Mouse (Mus musculus) adrenal gland, adult 18-20 months (tissue): ENCODE results near the gene Ttc39b. TPM values are rescaled to one million over a fixed set of nuclear protein-coding genes. Genes with fewer than 3 reads are reported as not detected.
"Not testable (repeated sequence)": the region's sequence is repeated elsewhere in the genome, so short reads cannot be mapped to it uniquely, and the experiment has no call there.

Experiments
- DNase-seq, 2 experiments: peaks; one replicate each; pipeline ENCODE4 v3.0.0; 2021 to 2022; ENCODE audit warnings: low spot score in 2 of 2
- total RNA-seq, 2 experiments: library from RNA; stranded (reverse); gene quantifications; 1 replicate in 1 of 2; 2 replicates in 1 of 2; pipeline ENCODE4 v1.2.3; 2021

Ttc39b gene
- total RNA-seq, 2 experiments from 2014 or later, result 16.4 to 18.3 TPM

DNA sequence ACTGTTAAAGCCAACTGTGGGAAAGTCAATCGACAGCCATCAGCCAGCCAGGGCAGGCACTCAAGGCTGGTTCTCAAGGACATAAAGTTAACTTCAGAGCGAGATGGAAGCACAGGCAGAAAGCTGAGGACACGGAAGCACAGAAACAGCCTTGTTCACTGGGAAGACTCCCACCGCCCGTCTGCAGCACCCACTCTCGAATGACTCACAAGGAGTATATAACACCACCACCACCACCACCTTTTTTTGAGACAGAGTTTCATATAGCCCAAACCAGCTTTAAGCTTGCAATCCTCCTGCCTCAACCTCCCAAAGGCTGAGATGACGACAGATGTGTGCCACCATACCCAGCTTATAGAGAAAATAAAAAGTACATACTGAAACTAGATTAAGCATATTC is 44.8 kb downstream of the Ttc39b start:
- no peak for DNase-seq

DNA sequence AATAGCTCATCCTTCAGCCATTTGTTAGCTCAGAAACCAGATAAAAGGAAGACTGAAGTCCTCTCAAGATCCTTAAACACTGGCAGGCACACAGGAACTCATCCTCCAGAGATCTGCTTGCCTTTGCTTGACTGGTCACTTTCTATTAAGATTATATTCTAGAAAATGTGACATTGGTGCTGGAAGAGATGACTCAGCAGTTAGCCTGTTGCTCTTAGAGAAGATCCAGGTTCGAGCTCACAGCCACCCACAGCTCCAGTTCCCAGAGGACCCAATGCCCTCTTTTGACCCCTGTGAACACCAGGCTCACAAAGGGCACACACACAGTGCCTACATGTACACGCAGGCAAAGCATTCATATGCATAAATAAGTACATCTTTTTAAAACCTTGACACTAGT is 49.8 kb downstream of the Ttc39b start:
- DNase-seq, result no peak

DNA sequence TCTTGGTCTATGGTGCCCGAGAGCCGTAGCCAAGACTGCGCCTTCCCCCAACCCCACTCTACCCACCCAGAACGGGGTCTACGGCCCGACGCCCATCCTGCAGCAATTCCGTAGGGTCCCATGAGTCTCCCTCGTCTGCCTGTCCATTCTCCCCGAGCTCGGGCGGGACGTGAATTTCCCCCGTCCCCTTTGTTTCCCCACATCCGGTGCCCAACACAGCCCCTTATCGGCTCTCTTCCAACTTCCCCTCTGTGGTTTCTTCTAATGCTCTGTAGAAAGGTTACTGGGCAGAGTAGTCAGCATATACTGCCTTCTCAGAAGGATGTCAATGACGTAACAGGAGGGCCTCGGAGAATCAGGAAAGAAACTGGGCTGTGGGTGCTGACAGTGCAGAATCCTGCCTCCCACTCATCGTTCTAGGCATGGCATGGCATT is 50.4 kb downstream of the Ttc39b start:
- DNase-seq, result no peak

DNA sequence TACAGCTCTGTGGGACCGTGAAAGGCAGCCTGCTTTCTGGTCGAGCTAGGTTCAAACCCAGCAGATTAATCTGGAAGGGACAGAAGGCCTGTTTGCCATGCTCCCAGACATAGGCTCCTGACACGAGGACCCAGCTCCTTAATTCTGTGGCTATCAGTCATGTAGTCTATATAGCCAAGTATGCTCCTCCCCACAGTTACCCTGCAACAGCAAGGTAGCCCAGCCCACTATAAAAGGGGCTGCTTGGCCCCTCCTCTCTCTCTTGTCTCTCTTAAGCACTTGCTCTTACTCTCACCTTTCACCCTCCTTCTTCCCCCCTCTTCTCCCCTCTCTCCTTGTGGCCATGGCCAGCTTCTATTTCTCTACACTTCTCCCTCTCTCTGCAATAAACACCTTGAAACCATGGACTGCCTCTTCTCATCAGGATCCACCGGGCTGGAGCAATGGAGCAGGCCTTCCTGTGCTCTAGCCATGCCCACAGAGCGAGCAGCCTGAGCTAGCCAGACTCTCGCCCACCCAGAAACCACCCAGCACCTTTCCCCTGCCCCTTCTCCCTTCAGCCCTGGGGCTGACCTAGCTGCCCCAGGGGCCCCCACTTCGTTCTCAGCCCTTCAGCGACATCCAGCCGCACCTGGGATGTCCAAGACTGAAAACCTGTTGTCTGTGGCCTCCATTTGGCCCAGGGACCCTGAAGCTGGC is 51.0 kb downstream of the Ttc39b start:
- no peak for DNase-seq

DNA sequence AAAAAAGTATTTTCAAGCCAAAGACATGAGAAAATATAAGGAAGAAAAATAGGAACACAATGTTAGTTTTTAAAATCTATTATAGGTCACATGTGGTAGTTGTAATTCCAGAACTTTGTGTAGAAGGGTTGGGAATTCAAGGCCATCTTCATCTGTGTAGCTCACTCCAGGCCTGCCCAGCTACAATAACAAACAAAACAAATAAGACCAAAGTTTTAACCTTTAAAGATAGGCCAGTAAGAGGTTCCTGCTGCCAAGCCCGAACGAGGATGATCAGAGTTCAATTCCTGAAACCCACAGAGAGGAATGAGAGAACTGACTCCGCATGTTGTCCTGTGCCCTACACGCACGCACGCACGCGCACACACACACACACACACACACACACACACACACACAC is 53.6 kb downstream of the Ttc39b start:
- no peak for DNase-seq

DNA sequence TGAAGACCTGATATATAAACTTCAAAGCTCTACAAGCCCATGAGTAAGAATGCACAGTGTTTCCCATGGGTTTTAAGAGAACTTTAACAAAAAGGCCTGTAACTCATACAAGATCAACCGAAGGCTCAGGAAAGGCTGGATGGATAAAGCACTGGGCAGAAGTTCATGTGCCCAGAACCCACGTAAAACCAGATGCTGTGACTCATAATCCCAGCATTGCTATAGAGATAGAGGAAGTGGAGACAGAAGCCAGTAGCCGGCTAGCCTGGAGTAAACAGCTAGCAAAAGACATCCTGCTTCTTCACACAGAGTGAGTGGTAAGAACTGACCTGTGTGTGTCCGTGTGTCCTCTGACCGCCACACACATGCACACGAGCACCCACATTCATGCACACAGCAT is 54.4 kb downstream of the Ttc39b start:
- DNase-seq, result no peak

DNA sequence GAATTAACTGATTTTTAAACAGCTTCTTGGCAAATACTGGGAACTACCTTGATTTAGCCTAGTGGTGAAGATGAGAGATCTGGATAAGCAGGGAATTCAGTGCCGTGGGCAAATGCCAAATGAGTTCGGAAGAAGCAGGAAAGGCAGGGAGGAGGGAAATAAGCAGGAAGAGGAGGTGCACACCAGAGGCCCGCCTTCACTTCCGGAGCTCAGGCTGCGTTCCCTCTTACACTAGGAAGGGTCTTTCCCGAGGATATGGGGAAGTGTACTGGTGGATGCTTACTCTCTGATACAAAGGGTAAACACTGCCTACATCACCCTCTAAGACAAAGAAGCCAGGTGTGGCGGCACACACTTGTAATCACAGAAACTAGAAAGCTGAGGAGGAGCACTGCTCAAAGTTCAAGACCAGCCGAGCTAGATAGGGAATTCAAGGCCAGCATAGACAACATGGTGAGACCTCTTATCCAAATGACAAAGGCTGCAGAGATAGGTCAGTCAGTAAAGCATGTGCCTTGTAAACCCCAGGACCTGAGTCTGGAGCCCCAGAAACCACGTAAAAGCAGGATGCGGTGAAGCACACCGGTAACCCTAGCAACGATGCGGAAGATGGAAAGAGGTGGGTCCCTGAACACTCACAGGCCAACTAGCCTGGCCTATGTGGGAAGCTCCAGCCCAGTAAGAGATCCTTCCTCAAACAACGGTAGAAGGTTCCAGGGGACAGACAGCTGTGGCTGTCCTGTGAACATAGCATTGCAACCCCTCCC is 57.9 kb downstream of the Ttc39b start:
- no peak for DNase-seq

DNA sequence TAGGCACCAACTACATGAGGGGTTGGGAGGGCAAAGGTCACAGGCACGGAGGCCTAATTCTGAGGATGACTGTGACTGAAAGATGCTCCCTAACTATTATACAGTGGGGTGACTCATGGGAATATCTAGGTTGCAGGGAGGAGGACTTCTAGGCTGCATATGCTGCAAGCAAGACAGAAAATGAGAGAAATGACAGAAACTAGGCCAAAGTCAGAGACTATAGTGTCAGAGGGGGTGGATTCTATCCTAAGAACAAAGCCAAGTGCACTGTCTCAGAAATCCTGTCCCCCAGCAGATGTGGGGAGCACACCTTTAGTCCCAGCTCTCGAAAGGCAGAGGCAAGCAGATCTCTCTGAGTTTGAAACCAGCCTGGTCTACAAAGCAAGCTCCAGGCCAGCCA is 59.2 kb downstream of the Ttc39b start:
- no peak for DNase-seq

DNA sequence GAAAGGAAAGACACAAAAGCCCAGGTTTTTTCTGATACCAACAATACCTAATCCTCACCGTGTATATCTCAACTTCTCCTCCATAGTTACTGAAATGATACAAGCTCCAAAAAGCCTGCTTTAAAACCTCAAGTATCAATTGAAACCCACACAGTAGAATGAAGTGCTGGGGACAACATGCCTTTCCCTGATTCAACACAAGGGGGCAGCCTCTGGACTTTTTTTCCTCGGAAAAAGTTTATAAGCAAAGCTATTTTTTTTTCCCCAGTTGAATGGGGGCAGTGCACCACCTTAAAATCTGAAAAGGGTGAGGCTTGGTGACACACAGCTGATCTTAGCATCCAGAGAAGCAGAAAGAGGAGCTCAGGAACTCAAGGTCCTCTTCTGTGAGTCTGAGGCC is 62.1 kb downstream of the Ttc39b start:
- DNase-seq, result no peak

DNA sequence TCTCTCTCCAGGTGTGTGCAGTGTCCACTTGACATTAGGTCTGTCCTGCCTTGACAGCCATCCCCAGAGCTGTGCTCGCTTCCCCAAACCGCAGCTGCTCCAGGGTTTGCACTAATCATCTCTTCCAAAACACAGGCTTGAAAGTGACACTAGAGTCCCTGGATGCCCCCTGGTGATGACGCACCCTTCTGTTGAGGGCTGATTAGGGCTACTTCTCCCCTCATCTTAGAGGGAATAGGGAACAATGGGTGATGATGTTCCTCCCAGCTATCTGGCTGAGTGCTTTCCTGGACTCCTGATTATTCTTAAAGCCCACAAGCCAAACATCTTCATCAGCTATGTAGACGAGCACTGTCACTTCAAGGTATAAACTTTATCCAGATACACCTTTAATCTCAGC is 64.4 kb downstream of the Ttc39b start:
- no peak for DNase-seq

DNA sequence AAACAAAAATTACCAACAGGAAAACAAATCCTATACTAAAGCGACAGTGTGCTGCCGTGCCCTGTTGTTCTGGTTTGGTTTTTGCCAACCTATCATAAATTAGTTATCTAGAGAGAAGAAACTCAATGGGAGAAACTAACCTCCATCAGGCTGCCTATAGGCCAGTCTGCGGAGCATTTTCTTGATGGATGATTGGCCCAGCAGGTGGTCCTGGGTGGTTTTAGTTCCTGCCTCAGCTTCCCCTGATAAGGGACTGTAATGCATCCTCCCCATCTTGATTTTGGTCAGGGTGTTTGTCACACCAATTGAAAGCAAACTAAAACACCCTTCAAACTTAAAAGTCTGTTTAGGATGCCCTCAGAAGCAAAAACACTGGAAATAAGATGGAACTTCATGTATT is 65.8 kb downstream of the Ttc39b start:
- DNase-seq, result no peak

DNA sequence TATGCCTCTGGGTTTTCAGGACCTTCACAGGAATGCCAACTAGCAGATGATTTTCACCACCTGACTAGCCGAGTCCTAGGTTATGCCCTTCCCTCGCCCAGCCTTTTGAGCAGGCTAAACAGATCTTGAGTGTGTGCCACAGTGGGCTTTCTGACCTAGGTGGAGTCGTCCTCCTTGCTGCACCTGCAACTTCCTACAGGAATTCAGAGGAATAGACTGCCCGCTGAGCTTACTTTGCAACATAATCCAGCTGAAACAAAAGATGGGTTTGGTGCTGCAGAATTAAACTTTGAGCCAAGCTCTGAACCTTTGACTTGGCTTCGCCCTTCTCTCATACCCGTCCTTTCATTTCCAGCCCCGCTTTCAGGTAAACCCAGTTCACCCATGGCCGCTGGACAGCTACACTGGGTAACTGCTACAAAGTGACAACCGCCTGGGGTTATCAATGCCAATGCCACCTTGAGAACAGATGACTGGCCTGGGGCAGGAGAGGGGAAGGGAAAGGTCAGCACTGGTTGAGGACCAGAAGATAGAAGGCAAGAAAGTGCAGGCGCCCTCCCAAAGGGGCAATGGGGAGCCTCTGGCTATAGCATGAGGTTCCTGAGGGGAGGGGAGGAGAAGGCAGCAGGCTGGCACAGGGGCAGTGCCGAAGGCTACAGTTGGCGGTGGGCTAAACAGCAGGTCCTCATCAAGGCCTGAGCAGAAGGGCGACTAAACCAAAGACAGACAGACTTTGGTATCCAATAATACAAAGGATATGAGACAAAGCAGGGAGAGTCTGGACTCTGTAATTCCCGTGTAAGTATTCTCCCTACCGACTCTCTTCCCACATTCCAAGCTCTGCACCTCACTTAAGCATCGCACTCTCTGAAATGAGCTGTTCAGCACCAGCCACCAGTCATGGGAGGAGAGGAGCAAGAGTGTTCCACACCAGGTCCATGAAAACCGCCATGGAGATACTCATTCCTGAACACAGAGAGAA is 66.5 kb downstream of the Ttc39b start:
- no peak for DNase-seq

DNA sequence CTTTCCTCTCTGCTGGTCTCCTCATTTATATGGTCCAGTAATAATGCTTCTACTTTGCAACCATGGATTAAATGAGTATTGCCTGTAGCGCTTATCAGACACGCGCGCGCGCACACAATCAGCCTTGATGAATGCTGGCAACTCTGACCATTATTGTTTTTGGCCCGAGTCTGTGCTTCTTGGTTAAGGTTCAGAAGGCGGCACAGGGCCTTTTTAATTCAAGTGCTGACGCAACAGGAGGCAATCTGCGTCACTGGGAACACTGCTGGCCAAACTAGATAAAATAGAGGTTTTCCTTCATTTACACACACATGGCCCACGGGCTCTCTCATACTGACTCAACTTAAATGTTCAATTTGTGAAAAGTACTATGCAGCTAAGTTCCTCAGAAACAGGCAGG is 67.3 kb downstream of the Ttc39b start:
- no peak for DNase-seq

DNA sequence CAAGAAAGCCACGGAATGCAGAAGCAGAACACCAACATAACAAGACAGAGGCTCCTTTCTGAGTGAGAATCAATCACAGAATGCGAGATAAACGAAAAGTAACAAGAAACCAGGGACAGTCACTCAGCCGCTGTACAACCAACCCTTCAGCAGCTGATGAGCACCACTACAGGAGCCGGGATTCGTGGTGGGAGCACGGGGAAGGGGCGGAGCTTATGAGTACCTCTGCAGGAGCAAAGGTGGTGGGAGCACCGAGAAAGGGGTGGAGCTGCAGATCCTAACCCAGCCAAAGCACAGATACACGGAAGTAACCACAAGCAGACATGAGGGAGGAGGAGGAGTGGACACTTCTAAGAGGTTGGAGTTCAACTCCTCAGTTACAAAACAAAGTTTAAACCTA is 69.1 kb downstream of the Ttc39b start:
- DNase-seq, result no peak

DNA sequence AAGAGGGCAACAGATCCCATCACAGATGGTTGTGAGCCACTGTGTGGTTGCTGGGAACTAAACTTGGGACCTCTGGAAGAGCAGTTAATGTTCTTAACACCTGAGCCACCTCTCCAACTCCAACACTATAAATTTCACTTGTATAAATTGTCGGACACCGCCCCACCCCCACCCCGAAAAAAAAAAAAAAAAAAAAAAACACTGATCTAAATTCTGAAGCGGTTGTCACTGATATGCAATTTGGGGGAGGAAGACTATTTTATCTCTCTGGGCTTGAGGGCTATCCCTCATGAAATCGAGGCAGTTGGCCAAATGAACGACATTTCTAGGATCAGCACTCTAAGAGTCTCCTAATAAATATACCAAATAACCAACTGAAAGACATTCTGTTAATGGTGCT is 70.4 kb downstream of the Ttc39b start:
- DNase-seq, result no peak

DNA sequence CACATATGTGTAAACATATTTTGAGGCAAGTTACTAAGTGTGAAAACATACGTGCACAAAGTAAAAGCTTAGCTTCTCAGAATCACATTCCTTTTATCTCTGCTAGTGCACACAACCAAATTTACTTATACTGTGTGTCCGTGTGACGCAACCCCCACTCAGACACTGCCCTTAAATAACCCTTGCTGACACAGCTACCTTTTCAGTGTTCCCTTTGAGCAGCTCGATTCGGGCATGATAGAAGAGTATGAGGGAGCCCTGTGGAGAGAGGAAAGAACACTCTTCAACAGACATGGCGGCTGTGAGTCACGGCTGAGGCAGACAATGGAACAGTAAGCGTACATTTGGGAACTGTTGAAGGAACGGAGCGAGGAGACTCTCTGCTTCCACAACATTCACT is 80.3 kb downstream of the Ttc39b start:
- DNase-seq, result no peak

DNA sequence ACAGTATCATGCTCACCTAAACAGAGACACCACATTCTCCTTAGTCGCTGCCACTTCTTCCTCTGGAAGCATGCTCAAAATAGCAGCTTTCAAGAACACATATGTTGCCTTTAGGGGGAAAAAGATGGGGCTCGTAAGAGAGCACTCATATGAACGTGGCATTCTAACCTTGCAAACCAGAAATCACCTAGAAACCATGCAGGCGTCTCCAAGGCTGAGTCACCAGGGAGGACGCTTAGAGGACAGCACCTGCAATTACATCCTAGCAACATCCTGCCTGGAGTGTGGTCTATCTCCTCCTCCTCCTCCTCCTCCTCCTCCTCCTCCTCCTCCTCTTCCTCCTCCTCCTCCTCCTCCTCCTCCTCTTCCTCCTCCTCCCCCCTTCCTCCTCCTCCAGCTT is 82.4 kb downstream of the Ttc39b start:
- DNase-seq, result no peak

DNA sequence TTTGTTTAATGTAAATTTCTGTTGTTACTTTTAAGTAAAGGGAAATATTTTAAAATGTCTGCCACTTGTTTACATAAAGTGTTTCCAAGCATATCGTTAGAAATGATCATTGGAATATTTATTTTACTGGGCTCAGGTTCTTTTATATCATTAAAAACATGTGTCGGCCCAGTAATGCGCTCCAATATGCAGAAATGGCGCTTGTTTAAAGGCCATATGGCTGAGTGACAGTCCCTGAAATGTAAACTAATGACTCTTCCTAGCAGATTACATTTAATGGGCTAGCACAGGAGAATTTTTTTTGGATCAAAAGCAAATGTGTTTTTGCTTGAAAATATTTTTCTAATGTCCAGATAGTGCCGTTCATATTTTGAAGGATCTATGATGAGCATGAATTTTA is 86.4 kb downstream of the Ttc39b start:
- no peak for DNase-seq

DNA sequence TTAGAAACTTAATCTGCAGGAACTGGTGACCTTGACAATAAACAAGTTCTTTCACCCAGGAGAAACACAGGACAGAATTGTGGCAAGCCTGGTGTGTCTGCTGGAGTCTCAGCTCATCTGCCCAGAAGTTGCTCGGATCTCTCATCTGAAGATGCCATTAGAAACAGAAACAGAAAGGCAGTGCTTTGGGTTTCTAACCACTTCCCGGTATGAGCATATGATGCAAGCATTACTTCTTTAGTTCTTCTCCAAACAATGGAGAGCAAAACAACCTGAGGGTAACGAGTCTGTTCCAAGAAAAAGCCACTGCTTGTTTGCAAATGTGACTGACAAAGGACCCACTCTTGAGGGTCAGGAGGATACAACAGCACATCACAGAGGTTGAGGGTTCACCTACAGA is 88.8 kb downstream of the Ttc39b start:
- not testable (repeated sequence) for DNase-seq

DNA sequence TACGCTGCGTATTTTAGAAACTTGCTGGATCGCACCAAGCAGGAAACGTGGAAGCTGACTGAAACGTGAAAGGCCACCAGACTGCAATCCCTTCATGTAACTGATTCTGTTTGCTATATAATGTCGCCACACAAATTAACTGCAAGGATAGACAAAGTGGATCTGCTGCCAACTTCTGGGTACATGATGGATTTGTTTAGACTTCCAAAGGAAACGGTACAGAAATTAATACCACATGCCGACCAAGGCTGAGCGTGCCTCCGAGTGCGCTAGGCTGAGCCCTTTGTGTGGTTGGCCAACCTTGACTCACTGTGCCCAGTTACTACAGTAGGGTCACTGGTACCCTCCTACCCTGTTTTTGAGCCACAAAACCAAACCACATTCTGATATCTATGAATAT is 89.3 kb downstream of the Ttc39b start:
- no peak for DNase-seq

DNA sequence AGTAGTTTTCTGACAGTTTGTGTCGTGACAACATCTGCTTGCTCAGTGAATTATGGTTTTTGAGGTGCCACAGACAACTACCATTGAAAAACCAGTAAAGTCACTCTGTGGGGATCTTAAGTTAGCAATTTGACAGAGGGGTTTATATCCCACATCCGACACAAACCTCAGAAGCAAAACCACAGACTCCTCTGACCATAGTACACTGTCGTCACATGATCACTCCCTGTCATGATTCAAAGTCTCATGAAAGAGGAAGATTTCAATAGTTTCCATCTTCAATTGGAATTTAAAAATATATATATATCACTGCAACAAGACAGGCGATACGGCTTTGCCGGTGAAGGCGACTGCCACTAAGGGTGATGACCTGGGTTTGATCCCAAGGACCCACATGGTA is 89.9 kb downstream of the Ttc39b start:
- DNase-seq, result no peak
